Mouse (Mus musculus) brain, embryonic 18.5 days (tissue): ENCODE measurements around the gene Tmem255b.

Experiments
- DNase-seq: peaks from one replicate; pipeline ENCODE4 v3.0.0-alpha.2; 2012; ENCODE audit warnings: low read depth, low spot score

Tmem255b gene

DNA sequence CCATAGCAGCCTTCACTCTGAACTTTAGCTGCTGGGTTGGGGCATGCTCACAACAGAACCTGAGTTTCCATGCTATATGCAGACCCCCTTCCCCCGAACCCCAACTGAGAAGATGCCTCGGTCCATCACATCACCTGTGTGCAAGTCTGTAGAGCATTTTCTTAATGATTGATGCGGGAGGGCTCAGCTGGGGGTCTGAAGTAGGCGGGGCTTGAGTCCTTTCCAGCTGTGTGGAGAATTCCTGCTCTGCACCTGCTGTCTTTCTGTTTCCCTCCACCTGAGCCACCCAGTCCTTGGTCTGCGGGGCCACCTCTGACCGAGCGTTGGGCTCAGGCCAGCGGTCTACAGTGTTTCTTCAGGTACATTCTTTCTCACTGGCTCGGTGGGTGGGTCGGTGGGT, at the start of gene Tmem255b:
TSS of gene Tmem255b (plus strand) at position 301 of the 400 bp plus-strand sequence.
- DNase-seq, result no peak

GRCm38 (mm10) chr8:13386366-13386765, 48.6 kb upstream of the Tmem255b start:
- DNase-seq, result no peak

GRCm38 (mm10) chr8:13387728-13388127, 47.3 kb upstream of the Tmem255b start:
- DNase-seq, result no peak

DNA sequence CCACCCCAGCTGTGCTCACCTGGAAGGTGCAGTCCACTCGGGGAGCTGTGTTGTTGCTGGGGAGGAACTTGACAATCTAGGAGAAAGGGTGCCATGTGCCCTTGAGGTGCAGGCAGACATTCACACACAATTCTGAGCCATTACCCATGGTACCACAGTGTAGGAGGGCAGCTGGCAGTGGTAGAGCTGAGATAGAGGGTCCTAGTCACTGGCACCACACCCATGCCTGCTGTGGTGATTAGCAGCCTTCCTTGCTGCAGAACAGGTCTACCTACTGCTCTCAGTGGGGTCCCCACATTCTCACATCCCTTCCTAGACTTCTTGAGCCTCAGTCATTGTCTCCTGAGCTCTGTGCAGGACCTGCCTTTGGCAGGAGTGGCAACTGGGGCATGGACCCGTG, 46.2 kb upstream of the Tmem255b start:
- DNase-seq, result no peak

DNA sequence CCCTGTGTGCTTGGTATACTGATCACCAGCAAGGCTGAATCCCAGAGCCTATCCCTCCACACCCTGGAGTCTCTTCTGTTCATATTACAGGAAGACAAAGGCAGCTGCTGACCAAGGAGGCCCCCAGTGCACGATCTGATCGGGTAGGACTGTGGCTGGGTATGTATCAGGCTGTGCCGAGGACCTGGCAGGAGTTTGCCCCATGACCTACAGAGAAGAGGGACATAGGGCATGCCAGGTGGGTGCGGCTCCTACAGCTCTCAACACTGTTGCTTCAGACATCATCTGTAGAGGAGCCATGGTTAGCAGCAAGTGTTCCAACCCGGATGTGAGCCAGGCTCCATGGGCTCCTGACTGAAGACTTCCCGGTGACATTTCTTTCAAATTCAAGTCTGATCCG, 41.1 kb upstream of the Tmem255b start:
- DNase-seq, result no peak

DNA sequence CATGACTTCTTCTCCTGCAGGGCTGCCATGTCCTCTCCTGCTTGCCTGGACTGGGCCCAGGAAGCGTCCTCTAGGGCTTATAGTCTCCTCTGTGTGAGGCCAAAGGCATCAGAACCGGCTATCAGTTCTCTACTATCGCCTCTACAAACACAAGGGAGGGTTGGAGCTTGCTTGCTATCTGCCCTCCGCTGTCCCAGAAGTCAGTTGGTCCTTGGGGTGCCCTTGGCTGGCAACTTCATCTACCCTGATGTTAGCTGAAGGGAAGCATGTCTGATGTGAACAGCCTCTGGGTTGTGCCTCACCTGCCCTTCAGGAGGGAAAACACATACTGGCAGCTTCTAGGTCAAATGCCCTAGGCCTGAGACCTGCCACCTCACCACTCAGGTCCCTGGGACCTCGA, 38.3 kb upstream of the Tmem255b start, which contains the start of gene Atp4b:
TSS of gene Atp4b (minus strand) at position 101 of the 400 bp plus-strand sequence.
- no peak for DNase-seq

GRCm38 (mm10) chr8:13403517-13403916, 31.5 kb upstream of the Tmem255b start:
- no peak for DNase-seq

DNA sequence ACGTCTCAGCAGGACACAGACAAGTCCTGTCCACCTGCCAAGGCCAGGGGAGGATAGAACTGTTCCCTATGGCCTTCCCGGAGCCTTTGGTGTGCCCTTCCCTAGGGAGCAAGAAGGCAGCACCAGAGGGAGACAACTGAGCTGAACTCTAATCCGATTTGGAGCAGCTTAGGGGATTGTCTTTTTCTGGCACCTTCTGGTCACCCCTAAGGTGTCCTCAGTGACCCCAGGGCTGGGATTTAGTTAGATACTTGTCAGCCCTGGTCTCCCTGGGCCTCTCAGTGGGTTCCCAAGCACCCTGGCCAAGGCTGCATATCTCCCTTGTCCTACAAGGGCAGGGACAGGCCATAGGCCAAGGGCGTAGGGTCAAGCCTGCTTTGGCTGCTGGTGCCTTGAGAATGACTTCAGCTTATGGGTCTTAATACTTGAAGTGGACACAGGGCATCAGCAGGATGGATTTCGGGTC, 30.3 kb upstream of the Tmem255b start, which contains the start of gene Grk1:
TSS of gene Grk1 (plus strand) at position 416 of the 466 bp plus-strand sequence.
- DNase-seq, result no peak

DNA sequence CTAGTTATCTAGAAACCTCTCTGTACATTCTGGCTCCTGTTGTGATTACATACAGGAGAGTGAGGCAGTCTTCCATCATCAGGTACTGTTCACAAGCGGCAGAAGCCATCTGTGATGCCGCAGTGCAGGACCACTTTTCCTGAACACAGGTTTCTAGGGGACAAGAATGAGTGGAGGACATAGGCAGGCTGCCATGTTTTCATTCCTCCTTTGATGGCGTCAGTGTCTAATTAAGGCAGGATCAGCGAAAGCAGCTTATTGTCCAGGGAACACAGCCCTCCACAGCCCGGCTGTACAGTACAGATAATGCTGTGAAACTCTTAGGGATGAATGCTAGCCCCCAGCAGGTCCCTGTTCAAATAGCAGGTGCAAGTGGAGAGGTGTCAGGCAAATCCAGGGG, 29.0 kb upstream of the Tmem255b start:
- DNase-seq, result no peak

DNA sequence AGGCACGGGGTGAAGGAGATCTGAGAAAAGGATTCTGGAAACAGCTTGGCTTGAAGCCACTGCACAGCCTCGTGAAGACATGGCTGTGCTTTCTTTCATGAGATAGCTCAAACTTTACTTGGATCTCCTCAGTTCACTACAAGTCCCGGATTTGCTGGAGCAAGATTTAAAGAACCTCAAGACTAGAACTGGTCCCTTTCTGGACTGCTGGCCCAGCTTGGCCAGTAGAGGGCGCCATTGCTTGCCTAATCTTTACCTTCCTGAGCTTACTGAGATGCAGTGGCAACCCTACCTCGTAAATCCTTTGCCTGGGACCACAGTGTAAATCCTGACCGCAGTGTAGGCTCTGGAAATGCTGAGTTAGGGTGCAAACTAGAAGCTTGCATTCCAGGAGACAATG, 23.4 kb upstream of the Tmem255b start:
- DNase-seq, result no peak

- no peak for DNase-seq
Observed at GRCm38 (mm10) chr8:13412891-13413558, 22.0 kb upstream of the Tmem255b start.

DNA sequence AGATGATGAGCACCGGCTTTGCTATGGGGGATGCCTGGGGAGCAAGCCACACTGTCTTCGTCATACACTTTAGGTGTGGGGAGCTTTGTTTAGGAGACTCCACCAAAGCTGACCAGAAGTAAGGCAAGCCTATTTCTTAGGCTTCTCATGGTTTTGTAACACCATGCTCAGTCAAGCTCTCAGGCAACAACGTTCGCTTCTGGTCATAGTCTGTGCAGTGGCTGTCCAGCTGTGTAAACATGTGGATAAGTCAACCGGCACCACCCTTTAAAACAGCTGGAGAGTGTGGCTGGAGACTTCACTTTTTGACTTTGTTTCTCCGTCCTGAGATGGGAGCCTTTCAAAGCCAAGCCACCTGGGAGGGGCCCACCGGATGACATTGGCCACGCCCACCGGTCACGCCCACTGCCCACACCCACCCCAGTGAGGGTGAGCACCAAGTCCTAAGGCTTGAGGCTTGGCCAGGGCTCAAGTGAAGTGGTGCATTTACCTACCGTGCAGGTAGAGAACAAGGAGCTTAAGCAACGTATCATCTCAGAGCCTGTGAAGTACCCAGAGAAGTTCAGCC, 21.1 kb upstream of the Tmem255b start:
- DNase-seq, result no peak

- no peak for DNase-seq
Observed at GRCm38 (mm10) chr8:13415879-13416278, 19.1 kb upstream of the Tmem255b start.

GRCm38 (mm10) chr8:13419111-13419639, 15.8 kb upstream of the Tmem255b start:
- no peak for DNase-seq

GRCm38 (mm10) chr8:13420970-13421369, 14.0 kb upstream of the Tmem255b start:
- DNase-seq, result no peak

DNA sequence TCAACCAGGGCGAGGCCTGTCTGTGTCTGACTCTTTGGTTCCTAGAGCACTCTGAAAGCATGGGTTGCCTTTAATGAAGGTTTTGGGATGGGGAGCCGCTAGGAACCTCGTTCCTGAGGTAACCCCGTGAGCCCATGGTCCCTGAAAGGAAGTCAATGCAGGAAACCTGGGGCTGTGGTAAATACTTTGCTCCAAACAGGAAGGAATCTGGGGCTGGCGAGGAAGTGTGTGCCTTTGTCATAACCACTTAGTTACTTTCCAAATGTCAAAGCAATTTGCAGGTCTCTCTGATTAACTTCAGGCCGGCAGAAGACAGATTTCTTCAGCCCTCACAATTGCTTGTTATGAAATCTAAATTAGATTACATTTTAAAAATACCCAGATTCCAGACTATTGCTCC, 7.6 kb upstream of the Tmem255b start:
- no peak for DNase-seq

DNA sequence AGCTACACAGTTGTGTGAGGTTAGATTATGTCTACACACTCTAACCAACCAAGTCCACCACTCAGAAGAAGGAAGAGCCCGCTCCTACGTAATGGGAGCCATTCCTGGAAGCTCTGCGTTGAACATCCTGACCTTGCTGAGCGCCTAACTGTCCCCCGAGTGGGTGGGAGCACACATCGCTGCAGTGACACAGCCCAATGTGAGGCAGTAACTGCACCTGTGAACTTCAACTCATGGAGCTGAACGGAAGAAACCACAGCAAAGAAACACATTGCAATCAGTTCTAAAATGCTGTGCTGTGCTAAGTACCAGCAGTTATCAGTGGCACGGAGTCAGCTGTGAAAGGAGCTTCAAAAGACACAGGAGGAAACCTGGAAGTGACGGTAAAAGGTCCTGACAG, 6.8 kb upstream of the Tmem255b start:
- DNase-seq, result no peak

DNA sequence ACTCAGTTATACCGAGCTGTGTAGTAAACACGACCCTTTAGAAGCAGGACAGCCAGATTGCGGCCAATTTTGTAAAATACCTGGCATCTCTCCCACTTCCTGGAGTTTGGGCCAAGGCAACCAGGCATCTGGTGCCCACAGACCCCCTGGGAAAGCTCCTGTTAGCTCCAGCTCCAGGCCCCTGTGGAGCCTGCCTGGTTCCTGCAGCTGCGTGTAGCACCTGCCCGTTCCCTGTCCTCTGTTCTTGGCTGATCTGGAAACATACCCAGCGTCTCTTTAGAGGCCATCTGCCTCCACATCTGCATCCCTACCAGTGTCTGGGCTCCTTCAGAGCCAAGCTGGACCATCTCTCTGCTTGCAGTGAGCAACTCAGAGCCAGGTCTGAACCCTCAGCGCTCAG, 4.6 kb upstream of the Tmem255b start:
- DNase-seq, result no peak

GRCm38 (mm10) chr8:13430866-13431265, 4.1 kb upstream of the Tmem255b start:
- DNase-seq, result no peak

GRCm38 (mm10) chr8:13433130-13433529, 1.9 kb upstream of the Tmem255b start:
- no peak for DNase-seq

DNA sequence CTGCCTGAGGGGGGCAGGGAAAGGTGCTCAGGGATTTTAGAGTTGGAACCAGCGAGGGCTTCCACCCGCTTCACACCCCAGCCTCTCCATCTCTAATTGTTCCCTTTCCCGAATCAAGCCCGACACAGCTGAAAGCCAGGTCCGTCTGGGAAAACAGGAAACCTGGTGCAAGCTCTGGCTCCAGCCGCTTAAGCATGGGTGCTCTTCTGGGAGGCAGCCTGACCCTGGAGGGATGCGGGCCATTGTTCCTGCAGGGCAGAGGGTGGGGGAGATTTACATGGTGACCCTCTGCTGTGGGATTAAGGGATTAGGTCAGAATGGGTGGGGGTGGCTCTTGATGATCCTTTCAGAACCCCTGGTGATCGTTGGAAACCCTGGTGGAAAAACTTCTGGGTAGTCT, 1.1 kb downstream of the Tmem255b start:
- no peak for DNase-seq

DNA sequence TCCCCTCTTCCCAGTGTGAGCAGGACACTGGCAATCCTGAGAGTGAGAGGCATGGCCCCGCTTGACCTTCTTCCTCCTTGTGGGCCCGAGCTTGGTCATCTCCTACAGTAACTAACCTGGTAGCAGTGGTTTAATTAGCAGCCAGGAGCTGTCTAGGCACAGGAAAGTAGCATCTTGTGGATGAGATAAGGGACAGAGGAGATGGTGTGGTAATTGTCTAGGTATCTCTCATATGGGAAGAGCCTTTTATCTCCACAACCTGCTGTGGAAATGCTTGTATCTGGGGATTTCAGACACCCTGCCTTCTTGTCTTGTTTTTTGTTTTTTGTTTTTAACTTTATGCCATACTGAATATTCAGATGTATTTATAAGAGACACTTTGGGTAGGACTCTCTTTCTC, 2.5 kb downstream of the Tmem255b start:
- no peak for DNase-seq

DNA sequence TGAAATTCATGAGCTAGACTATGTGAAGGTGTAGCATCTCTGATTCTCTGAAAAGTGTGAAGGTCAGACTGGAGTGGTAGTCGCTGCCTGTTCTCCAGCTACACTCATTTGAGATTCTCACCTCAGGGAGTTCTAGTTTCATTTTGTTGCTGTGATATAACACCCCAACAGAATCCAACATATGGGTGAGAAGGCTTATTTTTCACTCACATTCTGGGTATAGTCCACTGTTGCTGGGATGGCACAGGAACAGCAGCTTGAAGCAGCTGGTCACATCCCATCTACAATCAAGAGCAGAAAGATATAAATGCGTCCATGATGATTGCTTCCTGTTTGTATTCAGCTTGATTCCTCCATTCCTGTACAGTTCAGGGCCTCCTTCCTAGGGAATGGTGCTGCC, 7.2 kb downstream of the Tmem255b start:
- DNase-seq, result no peak
